Mouse (Mus musculus) liver, adult 2 months (tissue): Measurements from ENCODE around the gene Csk.

Experiments used
- CTCF ChIP-seq: fragments of 200-500 bp; IDR thresholded peaks from 2 replicates; pipeline ENCODE4 v1.5.1; 2011; ENCODE audit warnings: low read depth, low read length, control low read depth
- POLR2A ChIP-seq: fragments of 200-500 bp; IDR thresholded peaks from 2 replicates; pipeline ENCODE4 v1.6.1; 2011; ENCODE audit warnings: low read length, control low read depth; ENCODE audit not compliant: insufficient read depth; ENCODE audit errors: extremely low read depth

DNA sequence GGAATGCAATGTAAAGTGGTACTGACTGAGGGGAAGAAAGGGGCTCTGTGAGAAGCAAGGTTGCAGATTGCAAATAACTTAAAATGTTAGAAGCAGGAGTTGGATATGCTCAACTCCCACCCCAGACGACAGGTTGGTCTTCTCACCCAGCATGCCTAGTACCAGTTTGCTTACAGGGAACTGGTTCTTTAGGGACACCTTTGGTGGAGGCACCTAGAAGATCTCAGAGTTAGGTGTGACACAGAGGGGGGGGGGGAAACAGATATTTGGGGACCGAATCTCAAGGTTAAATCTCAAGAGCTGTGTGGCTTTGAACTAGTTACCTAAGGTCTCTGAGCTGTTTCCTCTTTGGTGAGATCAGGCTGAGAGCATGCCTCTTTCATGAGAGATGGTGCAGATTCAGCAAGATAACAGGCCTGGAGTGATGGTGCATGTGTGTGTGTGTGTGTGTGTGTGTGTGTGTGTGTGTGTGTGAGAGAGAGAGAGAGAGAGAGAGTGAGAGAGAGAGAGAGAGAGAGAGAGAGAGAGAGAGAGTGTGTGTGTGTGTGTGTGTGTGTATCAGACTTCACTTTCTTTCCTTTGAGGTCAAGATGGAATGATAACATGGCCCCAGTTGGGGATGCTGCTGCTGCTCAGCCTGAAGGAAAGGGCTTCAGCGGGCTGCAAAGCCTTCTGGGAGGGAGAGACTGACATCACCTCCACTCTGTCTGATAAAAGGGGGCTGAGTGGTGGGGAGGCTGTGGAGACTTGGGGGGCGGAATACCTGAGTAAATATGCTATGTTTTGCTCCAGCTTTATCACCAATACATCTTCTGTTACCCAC lies 5.9 kb downstream of the Csk start:
- TF ChIP-seq CTCF, result no peak
- no peak for TF ChIP-seq POLR2A
